Mouse (Mus musculus) T-cell, adult 2 months (primary cell): ENCODE measurements around the gene Chd4.

Experiments
- DNase-seq: peaks from one replicate; pipeline ENCODE4 v3.0.0; 2022; ENCODE audit warnings: low spot score

Gene Chd4

DNA sequence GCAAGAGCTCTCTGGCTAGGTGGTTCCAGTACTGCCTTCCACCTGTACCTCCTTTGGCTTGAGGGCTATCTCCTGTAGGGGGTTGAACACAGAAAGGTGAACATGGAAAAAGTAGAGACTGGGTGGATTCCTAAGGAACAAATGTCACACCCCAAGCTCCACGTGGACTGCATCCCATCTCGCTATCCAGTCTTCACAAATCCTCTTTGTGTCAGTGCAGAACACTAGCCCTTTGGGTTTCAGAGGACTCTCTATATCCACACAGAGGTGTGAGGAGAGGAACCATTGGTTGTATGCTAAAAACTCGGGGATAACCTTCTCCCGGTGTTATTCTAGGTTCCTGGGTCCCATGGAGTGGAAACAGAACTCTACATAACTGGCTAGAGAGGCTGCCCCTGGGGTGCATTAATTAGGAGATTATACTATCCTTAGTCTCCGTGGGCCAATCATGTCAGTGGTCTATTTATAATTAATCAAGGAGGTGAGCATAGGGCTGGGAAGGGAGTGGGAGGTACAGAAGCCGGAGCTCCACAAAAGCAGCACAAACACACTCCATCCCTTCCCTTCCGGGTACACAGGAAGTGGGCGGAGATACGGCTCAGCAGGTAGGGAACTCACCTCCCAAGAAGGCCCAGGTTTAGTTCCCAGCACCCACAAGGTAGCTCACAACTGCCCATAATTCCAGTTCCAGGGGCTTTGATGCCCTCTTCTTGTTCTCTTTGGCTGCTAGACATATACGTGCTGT, 5.3 kb upstream of the Chd4 start:
- DNase-seq, result no peak

DNA sequence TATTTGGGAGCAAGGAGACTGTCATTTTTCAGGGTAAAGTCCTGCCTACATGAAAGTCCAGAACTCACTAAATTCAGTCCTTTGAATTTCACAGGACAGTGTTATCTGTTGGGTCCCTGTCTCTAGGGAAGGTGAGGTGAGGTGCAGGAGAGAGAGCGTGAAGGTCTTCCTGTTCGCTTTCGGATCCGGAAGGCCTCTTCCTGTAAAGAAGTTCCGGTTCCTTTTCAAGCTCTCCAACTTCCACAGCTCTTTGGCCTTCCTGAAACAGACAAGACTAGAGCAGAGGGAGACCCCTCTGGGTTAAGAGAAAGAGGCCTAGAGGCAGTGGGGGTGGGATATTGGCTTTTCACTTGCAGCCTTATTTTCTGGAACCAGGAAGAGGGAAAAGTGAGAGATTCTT, 3.4 kb upstream of the Chd4 start:
- no peak for DNase-seq

DNA sequence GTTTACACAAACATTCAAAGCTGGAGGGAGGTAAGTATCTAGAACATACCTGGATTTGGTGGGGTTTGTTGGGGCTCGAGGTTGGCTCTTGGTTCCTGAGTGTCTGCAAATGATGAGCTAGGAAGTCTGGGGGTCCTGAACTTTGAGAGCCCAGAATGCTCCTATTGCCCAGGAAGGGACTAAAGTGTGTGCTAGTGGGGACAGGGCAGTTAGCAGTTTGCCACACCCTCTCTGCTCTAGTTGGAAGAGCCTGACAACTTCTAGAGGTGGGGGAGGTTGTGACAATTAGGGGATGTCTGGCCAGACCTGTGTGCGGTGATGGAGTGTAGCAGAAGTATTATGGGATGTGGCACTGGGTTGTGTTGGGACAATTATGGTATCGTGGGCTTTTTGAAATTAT, 938 bp upstream of the Chd4 start:
- DNase-seq, result no peak

DNA sequence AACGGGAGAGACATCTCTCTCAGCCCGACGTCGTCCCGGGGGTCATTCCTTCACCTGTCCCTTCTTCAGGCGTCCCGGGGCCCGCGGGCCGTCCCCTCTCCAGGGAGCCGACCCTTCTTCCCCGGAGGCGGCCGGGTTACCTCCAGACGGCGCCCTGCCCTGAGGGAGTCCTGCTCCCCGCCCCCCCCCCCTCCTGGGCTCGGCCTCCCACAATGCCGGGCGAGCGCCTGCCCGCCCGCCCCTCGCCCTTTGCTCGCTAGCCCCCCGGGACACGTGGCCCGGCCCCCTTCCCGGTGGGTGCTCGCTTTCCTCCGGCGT, 457 bp downstream of the Chd4 start:
- DNase-seq, result no peak

DNA sequence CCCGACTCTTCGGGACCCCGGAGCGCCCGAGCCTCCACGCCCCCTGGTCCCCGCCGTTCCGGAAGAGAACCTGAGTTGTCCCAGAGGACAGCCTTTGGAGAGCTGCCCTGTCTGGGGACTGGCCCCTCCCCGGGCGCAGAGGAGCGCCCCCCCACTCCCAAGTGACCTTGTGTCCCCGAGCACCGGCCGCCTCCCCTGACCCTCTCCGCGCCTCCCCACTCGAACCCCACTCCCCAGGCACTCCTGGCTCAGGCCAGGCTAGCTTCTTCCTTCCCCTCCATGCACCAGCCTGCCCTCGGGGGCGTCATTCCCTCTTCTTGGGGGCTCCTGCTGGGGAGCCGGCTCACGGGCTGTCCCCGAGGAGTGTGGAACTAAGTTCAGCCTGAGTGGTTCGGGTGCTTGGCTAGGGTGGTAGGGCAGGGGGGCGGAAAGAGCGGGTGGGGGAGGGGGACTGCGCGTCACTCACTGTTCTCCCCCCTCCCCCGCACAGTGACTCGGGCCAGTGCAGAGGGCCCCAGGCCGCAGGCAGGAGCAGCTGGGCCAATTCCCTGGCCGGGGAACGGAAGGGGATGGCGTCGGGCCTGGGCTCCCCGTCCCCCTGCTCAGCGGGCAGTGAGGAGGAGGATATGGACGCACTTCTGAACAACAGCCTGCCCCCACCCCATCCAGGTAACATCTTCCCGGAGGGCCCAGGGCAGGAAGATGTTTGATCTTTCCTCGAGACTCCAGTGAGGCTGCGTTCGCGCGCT, 990 bp downstream of the Chd4 start:
- peak; percentile 35 for DNase-seq

DNA sequence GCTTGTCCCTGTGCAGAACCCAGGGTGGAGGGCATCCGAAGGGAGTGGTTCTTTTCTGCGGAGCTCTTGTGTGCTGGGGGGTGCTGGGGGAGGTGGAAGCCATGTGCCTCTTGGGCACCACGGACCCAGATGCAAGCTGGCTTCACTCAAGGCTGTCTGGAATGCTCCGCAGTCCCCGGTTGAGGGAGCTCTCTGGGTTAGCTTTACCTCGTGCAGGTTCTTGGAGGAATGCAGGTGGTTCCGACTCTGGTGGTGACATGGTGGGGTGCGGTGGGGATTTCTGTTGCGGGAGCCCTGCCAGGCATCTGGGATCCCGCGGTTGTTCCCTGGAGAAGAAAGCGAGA, 1.5 kb downstream of the Chd4 start:
- peak; percentile 31 for DNase-seq

DNA sequence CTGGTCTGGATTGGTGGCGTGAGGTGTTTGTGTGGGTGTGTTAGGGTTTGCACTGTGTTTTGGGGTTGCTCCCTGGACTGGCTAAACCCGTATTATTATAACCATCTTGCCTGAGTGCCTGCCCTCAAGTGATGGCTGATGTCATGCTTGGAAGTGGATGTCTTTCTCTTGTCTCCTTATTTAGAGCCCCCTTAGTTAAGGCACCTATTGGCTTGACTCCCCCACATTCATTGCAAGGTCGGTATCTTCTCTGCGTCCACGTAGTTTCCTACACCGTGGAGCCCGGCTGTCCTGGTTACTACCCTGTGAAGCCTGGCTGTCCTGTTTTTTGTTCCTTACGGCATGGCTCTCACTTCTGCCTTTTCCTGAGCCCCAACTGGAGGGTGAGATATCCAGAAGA, 2.2 kb downstream of the Chd4 start:
- DNase-seq, result no peak

DNA sequence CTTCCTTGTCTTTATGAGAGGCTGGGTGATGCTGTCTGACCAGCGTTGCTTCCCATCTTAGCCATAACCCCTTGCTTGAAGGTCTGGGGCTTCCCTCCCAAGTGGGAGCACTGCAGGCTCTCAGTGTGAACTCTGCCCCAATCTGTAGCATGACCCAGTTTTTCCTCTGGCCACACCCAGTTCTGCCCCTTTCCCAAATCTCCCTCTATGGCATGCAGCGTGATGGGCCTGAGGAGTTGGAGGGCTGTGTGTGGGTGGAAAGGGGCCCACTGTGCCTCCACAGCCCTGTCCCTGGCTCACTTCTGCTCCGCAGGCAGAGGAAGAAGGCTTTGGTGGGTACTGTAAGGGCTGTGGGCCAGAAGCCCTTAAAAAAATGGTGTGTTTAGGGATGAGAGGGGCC, 2.7 kb downstream of the Chd4 start:
- no peak for DNase-seq

DNA sequence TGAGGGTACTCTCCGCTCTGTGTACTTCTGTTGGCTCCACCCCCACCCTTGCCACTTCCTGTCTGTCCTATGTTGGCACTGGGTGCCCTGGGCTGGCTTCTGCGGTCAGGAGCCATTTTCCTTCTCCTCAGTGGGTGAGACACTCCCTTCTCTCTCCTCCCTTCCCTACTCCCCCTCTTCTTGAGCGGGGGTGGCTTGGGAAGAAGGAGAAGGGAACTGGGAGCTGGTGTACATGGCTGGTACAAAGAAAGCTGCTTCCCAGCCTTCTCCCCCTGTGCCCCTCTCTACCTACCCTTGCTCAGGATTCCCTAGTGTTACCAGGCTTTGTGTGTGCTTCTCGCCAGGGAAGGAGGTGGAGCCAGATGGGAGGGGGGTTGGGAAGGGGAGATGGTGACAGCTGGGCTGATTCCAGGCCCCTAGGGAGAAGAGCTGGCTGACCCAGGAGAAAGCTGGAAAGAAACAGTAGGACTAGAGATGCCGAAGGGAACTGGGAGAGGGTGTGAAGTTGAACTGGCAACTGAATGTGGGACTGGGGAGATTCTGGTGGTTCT, 3.7 kb downstream of the Chd4 start:
- peak; percentile 80 for DNase-seq

DNA sequence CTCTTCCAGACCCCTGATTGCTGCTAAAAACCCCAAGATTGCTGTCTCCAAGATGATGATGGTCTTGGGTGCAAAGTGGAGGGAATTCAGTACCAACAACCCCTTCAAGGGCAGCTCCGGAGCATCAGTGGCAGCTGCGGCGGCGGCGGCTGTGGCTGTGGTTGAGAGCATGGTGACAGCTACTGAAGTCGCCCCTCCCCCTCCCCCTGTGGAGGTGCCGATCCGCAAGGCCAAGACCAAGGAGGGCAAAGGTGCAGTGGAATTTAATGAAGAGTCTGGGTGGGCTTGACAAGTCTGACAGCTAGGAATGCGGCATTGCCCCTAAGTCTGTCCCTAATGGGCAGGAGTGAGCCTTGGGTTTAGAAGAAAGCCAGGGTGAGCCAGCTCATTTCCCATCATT, 5.7 kb downstream of the Chd4 start:
- no peak for DNase-seq

DNA sequence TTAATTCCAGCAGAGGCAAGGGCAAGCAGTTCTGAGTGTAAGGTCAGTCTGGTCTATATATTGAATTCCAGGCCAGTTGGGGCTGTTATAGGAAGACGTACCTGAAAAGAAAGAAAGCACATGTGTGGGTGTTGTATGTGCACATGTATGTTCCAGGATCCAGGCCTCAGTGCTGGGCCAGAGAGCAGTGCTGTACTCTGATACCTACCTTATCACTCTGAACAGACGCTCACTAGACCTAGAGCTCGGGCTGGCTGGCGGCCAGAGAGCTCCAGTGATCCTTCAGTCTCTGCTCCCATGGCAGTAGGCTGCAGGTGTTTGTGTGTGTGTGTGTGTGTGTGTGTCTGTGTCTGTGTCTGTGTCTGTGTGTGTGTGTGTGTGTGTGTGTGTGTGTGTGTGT, 8.4 kb downstream of the Chd4 start:
- DNase-seq, result no peak

DNA sequence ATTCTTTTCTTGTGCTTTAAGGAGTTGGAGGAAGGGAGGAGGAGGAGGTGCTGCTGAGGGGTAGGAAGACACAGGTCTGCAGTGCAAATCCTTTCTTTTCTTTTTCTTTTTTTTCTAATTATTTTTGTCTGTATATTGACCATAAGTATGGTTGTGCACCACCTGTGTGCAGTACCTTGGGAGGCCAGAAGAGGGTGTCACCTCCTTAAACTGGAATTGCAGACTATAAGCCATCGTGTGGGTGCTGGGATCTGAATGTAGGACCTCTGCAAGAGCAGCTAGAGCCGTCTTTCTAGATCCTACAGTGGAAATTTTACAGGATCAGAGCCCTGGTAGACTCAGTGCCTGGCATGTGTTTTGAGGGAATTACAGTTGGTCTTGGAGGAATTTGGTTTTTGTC, 11.9 kb downstream of the Chd4 start:
- DNase-seq, result no peak

DNA sequence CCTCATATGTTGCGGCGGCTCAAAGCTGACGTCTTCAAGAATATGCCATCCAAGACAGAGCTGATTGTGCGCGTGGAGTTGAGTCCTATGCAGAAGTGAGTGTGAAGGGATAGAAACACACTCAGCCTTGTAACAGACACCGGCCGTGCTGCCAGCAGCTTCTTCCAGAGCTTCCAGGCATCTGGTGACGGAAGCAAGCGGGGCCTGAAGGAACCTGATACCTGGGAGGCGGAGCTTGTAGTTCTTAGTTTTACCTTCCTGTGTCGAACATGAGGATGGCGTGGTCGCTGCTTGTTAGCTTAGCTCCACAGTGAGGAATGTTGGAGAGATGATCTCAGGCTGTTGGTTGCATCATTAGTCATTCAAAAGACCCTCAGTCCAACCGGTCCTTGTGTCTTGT, 13.6 kb downstream of the Chd4 start:
- DNase-seq, result no peak

DNA sequence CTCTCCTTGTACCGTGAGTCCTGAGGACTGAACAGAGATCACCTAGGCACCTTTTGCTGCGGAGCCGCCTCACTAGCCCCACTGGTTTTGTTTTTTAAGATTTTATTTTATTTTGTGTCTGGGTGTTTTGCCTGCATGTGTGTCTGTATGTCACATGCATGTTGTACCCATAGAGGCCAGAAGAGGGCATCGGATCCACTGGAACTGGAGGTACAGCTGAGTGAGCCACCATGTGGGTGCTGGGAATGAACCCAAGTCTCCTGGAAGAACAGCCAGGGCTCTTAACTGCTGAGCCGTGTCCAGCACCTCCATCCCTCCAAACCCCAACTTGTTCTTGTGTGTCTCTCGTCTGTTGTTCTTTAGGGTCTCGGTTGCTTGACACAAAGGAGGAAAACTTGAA, 15.1 kb downstream of the Chd4 start:
- DNase-seq, result no peak

DNA sequence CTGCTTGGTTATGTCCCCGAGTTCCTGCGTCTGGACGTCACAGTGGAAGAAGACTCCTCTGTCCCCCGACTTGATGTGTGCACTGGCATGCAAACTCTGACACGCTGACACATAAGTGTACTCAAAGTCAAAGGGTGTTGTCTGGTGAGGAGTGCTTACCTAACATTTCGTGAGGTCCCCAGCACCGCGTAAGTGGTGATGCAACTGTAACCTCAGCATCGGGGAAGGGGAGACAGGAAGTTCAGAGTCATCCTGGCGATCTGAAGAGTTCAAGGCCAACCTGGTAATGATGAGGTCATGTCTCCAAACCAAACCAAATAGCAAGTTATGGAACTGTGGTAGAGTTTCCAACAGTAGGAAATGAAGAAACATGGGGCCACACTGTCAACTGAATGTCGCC, 16.8 kb downstream of the Chd4 start:
- DNase-seq, result no peak

DNA sequence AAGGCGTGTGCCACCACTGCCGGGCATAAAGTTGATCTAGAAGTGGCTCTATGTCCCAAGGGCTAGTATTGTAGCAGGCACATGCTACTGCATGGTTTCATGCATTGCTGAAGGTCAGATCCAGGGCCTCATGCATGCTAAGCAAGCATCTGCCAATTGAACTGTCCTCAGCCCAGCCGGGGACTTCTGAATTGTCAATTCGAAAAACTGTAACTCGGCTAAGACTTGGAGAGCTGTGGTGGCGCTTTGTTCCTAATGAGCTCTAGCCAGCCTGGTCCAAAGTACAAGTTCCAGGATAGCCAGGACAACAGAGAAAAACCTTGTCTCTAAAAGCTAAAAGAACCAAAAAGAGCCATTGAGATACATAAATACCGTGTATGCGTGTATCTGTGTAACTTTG, 23.6 kb downstream of the Chd4 start:
- no peak for DNase-seq

DNA sequence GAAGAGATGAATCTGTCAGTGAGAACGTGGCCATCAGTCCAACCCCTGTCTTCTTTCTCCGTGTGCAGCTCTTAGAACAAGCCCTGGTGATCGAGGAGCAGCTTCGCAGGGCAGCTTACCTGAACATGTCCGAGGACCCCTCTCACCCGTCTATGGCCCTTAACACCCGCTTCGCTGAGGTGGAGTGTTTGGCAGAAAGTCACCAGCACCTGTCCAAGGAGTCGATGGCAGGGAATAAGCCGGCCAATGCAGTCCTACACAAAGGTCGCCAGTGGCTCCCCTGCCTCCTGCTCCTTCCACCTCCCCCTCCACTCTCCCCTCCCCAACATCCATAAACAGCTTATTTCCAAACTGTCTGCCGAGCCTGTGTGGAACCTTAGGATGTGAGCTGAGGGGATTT, 32.9 kb downstream of the Chd4 start:
- no peak for DNase-seq

DNA sequence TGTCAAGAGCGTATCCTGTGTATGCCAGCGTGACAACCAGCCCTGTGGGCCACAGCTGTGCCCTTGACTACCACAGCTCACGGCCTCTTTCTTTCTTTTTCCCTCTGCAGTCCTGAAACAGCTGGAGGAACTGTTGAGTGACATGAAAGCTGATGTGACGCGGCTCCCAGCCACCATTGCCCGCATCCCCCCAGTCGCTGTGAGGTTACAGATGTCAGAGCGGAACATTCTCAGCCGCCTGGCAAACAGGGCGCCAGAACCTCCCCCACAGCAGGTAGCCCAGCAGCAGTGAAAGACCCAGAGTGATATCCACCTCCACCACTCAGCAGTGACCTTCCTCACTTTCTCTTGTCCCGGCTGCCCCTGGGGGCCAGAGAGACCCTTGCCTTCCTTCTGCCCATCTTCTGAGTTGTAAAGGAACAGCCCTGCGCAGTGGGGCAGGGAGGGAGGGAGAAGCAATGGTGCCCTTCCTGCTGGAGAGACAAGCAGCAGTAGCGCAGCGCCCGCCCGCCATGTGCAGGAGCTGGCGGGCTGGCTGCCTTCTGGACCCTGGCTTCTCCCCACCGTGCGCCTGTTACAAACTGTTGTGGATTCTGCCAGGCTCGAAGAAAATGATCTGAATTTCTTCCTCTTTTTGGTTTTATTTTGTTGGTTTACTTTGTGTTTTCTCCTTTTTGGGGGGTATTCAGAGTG, 34.1 kb downstream of the Chd4 start:
- no peak for DNase-seq

DNA sequence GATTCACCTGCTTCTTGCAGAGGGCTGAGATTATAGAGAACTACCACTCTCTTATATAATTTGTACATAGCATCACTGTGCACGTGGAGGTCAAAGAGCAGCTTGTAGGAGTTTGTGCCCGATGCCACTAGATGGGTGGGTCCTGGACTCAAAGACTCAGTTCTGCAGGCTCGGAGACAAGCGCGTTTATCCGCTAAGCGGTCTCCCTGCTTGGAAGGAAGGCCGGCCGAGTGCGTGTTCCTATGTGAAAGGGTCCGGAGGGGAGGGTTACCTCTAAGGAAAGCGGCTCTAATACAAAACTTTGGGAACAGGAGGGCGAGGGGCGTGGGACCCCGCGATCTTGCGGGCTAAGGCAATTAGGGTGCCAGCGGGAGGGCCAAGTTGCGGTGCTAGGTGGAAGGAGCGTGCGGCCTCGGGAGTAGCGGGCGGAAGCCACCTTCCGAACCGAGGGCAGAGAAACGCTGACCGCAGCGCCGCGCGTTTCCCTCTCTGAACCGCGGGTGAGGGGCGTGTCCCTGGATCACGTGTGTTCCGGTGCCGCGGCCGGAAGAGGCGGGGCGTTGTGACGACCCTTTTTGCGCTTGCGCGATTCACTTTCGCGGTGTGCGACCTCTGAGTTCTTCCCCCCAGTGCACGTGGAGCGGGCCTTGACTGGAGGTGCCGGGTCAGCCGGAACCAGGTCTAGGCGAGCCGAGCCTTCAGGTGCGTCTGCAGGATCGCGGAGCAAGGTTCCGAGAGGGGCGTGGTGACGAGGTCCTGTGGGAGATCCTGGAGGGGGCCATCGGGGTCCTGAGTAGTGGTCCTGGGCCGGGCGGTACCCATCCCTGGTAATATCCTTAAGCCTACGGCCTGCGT, 35.7 kb downstream of the Chd4 start, which contains the start of gene Nop2:
Gene Nop2, plus strand, starts transcription at position 608 of the 855 bp plus-strand sequence.
- peak; percentile 91 for DNase-seq

DNA sequence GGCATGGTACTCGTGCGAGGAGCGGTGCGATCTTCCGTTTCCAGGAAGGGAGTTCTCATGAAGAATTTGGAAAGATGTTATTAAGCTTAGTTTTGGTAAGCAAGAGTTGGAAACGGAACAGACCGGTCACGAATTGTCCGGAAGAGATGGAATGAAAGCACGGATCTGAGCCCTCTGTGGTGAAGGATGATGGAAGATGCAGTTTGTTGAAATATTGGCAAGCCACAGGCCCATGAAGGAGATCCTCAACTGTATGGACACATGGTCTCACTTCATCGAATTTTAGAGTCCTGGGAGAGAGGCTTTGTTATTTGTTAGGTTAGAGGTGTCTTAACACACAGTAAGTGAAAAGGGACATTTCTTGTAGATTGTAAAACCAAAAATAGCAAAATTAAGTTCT, 36.7 kb downstream of the Chd4 start:
- no peak for DNase-seq

DNA sequence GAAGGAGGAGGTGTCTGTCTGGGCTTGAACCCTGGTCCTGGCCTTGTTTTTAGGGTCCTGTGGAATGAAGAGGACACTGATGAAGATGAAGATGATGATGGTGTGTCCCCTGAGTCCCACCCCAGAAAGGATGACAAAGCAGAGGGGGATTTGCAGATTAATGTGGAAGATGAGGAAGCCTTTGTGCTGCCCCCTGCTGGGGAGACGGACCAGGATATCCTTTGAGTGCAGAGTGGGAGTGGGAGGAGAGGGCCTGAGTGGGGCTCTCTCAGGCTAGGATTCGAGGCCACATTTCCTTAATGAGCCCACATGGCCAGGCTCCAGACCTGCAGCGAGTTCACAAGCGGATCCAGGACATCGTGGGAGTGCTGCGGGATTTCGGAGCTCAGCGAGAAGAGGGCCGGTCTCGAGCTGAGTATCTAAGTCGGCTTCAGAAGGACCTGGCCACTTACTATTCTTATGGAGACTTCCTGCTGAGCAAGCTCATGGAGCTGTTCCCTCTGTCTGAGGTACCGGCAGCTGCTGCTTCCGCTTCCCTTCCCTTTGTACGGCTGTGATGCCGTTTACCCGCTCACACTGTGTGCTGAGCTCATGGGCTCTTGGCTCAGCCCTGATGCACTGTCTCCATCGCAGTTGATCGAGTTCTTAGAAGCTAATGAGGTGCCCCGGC, 41.4 kb downstream of the Chd4 start:
- peak; percentile 30 for DNase-seq

DNA sequence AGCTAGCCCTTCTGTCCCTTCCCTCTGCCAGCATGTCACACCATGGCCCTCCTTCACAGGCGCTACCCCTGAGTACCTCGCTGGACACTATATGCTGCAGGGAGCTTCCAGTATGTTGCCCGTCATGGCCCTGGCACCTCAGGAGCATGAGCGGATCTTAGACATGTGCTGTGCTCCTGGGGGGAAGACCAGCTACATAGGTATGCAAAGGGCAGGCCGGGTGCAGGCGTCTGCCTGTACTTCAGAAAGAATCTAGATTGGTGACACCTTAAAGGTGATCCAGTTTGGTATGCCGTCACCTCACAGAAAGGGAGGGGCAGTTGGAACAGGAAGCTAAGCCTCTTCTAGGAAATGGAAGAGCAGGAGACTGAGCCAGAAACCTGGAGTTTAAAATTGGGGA, 44.0 kb downstream of the Chd4 start:
- no peak for DNase-seq
